Mouse (Mus musculus) megakaryocyte, embryonic 14.5 days (primary cell): ENCODE results near the gene Gnao1.

Experiments used
- FLI1 ChIP-seq: IDR thresholded peaks from 2 replicates; pipeline ENCODE4 v1.6.1; 2012; ENCODE audit warnings: low read length, inconsistent platforms, mixed read lengths
- GATA1 ChIP-seq: IDR thresholded peaks from 3 replicates; pipeline ENCODE4 v1.6.1; 2012; ENCODE audit warnings: mixed read lengths, low read length, inconsistent platforms, borderline replicate concordance

- TF ChIP-seq GATA1 (no peak), FLI1 (no peak)
Observed at GRCm38 (mm10) chr8:93854676-93855075, 44.9 kb downstream of the Gnao1 start.
